Mouse (Mus musculus) frontal cortex, postnatal 25 days (tissue): ENCODE results near the gene Cep63.

Experiments used
- DNase-seq, 2 experiments: peaks; one replicate each; pipeline ENCODE4 v3.0.0; 2022; ENCODE audit warnings: low spot score in 2 of 2

Gene Cep63

GRCm38 (mm10) chr9:102631589-102632147 lies 5.3 kb upstream of the Cep63 start:
- no peak for DNase-seq

DNA sequence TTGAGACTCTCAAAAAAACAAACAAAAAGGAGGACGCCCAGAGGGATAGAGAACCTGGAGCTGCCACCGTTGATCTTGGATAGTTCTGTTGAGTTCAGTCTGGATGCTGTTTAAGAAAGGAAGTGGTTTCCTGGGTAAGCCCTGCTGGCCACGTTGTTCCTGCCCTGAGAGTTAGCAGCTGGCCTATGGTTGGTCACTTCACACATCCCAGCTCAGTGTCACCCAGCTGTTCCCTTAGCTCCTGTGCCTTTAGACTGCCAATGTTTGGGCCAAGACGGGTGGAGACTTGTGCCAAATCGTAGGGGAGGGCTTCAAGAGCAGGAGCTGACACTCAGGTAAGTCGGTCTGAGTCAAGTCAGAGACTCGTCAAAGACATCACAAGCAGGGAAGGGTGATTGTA lies 2.7 kb upstream of the Cep63 start:
- DNase-seq: no peak

DNA sequence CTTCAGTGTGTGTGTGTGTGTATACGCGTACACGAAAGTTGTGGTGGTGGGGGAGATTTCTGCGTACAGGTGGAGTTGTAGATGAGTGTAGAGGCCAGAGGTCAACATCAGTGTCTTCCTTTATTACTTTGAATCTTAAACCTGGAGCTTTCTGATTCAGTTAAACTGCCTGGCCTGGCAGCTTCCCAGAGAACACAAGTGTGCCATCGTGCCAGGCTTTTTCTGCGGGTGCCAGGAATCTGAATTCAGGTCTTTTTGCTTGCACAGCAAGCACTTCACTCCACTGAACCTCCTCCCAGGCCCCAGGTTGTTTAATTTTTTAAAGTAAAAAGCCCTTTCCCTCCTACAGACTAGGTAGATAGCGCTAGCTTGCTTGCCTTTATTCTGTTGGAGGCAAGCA lies 1.1 kb upstream of the Cep63 start:
- DNase-seq: no peak

DNA sequence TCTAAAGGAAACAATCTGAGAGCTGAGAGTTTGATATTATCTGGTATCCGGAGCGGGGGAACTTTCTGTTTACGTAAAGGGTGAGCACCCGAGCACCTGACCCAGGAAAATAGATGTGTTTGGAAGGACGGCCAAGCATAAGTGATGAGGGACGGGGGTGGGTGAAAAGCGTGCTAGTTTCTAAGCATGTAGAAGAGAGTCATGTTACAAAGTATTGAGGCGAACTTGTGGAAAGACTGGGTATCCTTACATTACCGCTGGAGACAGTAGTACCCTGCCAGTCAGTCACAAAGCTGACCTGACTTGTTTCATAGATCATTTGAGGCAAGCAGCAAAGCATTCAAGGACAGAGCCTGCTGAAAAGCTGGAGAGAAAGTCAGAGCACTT lies 498 bp upstream of the Cep63 start:
- DNase-seq: no peak

DNA sequence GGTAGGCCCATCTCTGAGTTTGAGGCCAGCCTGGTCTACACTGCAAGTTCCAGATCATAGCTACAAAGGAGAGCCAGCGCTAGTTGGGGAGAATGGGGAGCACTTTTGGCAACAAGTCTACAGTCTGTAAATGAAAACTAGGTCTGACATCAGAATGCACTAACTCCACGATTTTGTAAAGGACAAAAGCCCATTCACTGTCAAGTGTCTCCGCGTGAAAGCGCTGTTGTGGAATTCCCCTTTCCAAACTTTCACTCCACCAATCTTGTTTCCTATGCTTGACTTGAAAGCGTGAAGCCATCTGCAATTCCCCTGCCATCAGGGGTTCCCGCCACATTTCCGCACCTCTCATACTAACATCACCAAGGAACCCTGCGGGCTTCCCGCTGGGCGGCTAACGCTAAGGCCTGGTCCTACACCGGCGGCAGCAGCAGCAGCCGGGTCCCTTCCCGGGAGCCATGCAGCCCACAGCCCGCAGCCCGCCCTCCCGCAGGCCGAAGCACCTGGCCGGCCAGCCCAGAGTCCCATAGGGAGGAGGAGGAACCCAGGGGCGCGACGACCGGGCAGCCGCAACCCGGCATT lies 842 bp downstream of the Cep63 start:
- no peak for DNase-seq

- no peak for DNase-seq
Measured at GRCm38 (mm10) chr9:102623581-102623980, 2.8 kb downstream of the Cep63 start.

GRCm38 (mm10) chr9:102622876-102623275 lies 3.5 kb downstream of the Cep63 start:
- DNase-seq: no peak

- DNase-seq: no peak
Measured at GRCm38 (mm10) chr9:102622192-102622857, 4.0 kb downstream of the Cep63 start.

DNA sequence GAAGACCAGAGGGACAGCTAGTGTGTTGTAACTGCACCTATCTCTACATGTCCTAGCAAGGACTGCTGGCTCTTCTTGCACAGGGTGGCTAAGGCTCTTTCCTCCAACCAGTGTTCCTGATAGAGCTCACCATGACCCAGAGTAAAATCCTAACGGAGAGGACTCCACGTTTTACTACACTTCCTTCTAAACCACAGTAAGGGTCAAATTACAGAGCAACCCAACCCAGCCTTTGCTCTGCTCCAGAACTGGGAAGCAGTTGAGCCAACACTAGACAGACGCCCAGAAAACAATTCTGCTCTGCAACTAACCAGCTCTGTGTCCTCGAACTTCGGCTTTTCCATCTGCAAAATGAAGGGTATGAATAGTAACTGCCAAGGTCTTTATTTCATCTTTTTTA lies 4.9 kb downstream of the Cep63 start:
- DNase-seq: no peak

DNA sequence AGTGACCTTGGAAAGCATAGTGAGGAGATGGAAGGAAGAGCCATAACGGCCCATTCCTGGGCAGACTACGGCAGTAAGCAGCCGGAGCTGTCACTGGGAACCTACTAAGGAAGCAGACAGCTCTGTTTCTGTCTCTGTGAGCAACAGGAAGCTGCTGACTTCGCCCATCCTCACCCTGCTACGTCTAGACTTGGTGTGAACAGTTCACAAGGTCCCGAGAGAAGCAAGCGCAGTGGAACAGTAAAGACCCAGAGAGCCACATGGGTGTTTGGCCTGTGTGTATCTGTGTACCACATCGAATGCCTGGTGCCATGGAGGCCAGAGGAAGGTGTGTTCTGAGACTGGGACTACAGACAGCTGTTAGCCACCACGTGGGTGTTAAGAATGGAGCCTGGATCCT lies 10.1 kb downstream of the Cep63 start:
- DNase-seq: no peak

- DNase-seq: no peak
Measured at GRCm38 (mm10) chr9:102615071-102615470, 11.3 kb downstream of the Cep63 start.

GRCm38 (mm10) chr9:102609221-102609620 lies 17.1 kb downstream of the Cep63 start:
- DNase-seq: no peak

GRCm38 (mm10) chr9:102607471-102607870 lies 18.9 kb downstream of the Cep63 start:
- no peak for DNase-seq

DNA sequence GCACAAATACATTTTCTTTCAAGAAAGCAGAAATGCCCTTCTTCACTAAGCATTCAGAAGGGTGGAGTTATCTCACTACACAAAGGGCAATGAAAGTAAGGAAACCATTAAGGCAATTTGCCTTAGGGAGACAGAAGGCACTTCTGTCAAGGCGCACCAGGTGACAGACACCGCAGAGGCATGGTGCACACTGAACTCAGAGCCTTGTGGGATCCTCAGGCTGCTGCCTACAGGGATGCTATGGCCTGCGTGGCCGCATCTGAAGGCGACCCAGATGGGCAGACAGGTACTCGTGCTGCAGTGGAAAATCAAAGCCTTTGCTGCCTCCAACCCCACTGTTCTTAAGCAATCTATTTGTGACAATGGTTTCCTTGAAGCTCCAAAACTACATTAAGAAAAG lies 21.2 kb downstream of the Cep63 start:
- no peak for DNase-seq

DNA sequence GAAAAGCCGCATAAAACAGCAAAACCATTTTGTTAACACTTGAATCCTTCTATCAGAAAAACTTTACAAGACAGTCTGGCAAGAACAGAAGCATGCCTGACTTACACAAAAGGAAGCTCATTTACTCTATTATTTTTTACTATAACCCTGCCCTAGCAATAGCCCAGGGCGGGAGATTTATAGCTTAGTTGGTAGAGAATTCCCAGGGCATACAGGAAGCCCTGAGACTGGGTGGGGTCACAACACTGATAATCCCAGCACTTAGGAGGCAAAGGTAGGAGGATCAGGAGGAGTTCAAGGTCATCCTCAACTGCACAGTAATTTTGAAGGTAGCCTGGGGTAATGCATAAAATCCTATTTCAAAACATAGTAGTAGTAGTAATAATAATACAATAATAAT lies 24.7 kb downstream of the Cep63 start:
- DNase-seq: no peak

DNA sequence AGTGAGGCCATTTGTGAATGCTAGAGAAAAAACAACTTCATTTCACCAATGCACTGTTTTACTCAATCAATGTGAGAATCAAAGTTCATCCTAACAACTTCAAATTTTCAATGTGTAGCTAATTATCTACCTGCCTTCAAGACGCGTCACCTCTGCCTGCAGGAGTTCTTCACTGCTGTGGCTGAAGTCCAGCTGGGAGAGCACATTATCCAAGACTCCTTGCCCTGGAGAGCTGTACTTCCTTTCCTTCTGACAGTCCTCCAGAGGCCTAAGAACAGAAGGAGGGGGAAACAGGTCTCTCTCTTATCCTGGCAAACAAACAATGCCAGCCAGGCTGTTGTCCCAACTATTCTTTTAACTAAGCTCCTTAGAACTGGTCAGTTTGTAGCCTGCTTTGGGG lies 25.1 kb downstream of the Cep63 start:
- DNase-seq: no peak

- no peak for DNase-seq
Measured at GRCm38 (mm10) chr9:102595662-102596436, 30.5 kb downstream of the Cep63 start.

GRCm38 (mm10) chr9:102594667-102595393 lies 31.5 kb downstream of the Cep63 start:
- DNase-seq: no peak

GRCm38 (mm10) chr9:102587347-102587746 lies 39.0 kb downstream of the Cep63 start:
- no peak for DNase-seq

DNA sequence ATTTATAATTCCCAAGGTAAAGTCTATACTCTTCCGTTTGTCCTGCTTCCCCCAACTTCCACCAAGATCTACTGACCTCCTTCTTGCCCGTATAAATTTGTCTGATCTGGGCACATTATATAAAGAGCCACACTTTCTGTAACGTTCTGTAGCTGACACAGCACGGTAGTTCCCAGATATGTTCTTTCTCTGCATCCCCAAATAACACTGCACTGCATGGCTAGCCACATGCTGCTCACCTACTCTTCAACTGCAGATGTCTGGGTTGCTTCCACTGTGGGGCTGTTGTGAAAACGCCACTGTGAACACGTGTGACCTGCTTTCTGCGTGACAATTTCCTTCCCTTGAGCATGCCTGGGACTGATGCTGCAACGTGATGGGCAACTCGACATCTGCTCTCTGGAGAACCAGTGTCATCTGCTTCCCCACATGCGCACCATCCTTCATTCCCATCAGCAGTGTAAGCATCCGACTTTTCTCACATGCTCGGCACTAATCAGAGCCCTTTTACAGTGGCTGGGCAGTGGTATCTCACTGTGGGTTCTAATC lies 44.3 kb downstream of the Cep63 start:
- DNase-seq: no peak

DNA sequence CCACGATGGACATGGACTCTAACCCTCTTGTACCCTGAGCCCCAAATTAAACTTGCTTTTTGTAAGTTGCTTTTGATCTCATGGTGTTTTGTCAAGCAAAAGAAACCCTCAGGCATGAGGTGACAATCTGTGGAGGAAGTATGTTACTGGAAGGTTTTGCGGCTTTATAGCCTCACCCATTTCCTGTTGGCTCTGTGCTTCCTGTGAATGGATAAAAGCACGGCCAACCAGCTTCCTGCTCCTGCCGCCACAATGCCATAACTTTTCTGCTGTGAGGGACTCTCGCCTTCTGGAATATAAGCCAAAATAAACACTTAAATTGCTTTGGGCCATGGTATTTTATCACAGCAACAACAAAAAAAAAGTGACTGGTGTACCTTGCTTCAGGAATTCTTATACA lies 48.9 kb downstream of the Cep63 start:
- no peak for DNase-seq

GRCm38 (mm10) chr9:102572888-102573287 lies 53.4 kb downstream of the Cep63 start:
- no peak for DNase-seq
